Mouse (Mus musculus) adrenal gland, adult 8-10 months (tissue): ENCODE data around the gene Fam19a4. TPM values are rescaled to one million over a fixed set of nuclear protein-coding genes. Genes with fewer than 3 reads are reported as not detected.

ENCODE experiments used
- DNase-seq: peaks from one replicate; pipeline ENCODE4 v3.0.0; 2022
- total RNA-seq, 4 experiments: library from RNA; stranded (reverse); gene quantifications; 2 replicates each; pipeline ENCODE4 v1.2.4; 2022

Fam19a4 gene
- 1 to 10 TPM in 2 of 4 experiments, under 1 TPM in 2; 0.70 to 2.8 (median 1.2) TPM for total RNA-seq

DNA sequence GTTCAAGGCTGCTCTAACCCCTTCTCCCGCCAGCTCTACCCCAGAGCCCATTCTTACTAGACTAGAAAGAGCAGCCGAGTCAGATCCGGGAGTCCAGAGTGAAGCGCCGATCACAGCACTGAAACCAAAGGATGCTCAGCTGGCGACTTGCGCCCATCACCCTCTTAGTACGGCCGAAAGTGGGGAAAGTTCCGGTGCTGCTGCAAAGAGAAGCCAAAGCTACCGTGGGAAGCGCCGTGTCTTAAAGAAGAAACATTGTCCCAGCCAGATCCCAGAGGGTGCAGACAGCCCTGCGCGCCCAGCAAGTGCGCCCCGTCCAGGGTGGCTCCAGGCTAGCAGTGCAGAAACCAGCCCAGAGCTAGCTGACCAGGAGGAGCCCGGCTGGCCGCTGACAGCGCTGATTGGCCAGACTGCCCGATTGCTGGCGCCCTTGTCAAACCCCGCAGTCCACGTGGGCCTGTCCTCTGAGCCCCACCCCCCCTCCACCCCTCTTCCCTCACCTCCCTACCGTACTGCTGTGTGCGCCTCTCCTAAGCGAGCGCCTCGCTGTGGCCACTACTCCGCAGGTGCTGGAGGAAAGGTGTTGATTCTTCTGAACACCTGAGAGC lies at the start of gene Fam19a4:
TSS of gene Fam19a4 (minus strand) at position 340 of the 608 bp plus-strand sequence.
- peak; percentile 33 for DNase-seq

DNA sequence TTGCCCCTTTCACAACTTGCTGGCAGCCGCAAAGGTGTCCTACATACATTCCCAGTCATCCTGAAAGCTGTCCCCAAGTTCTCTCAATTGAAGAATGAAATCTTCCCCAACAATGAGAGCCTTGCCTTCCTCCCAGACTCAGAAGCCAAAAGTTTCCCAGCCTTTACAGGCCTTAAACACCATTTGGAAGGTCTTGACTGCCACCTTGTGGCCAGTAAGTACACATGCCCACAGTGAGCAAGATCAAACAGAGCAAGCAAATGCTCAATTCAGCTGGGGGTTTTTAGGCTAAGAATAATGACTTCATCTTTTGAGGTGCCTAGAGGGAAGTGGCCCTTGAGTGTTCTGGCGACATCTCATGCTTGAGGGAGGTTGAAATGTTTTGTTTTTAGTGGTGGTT lies 46.6 kb upstream of the Fam19a4 start:
- DNase-seq: no peak

- DNase-seq: no peak
Observed at GRCm38 (mm10) chr6:97106106-97106505, 45.9 kb upstream of the Fam19a4 start.

DNA sequence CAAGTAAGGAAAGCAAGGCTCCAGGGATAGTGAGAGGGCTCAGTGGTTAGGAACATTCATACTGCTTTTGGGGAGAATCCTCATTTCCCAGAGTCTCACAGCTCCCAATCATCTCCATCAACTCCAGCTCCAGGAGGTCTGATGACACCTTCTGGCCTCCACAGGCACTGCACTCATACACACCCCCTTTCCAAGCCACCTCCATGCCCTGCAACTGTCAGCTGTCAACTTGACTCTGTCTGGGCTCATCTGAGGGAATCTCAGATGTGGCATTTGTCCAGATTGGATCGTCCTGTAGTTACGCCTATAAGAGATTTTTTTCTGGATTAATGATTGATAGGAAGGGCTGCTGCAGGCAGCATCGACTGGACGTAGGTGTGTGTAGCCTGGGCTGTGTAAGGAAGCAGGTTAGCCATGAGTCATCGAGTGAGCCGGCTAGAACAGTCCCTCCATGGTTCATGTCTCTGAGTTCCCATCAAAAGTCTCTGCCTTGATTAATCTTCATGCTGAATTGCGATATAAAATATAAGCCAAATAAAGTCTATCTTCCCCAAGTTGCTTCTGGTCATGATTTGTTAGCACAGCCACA lies 44.1 kb upstream of the Fam19a4 start:
- no peak for DNase-seq

GRCm38 (mm10) chr6:97101958-97102702 lies 41.9 kb upstream of the Fam19a4 start:
- DNase-seq: no peak

DNA sequence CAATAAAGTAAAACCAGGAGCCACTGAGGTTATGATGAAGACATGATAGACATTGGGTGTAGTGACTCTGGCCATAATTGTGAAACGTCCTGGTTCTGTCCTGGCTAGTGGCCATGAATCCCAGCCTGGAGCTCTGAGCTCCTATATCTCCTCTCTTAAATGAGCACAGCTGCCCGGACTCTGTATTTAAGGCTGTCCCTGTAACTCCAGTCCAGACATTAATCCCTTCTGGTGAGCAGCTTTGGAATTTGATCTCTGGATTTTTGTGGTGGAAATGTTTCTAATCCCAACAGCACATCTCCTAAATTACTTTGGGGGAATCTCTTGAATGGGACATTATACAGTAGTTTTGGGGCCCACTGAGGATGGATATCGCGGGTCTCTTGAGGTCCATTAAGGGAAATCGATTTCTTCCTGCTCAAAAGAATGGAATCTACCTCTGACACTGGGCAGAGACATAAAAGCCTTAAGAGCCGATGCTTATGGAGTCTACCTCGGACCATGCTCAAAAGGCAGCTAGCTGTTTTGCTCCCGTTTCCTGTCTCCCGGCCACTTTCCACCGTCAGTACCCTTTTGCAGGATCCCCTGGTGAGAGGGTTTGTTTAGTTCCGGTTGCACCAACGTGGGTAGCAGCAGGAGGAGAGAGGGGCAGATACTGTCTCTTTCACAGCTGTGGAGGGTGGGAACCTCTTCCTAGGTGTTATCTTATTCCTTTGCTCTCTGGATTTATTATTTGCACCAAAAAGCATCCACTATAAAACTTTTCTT lies 41.2 kb upstream of the Fam19a4 start:
- no peak for DNase-seq

GRCm38 (mm10) chr6:97082336-97082735 lies 22.1 kb upstream of the Fam19a4 start:
- DNase-seq: no peak

DNA sequence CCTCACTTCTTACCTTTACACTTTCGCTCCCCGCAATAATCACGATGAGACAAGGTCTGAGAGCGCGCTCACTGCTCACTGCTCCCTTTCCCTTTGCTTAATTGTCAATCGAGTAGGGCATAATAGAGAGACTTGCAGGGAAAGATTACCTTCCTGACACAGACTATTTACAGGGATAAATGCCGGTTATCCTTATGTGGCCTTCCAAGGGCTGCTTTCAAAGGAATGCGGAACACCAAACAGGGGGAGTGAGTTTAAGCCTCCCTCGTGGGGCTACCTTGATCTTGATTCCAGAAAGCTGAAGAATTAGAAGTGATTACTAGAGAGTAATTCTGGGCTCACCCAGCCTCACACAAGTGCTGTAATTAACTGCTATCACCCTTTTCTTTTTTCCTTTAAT lies 19.8 kb upstream of the Fam19a4 start:
- no peak for DNase-seq

DNA sequence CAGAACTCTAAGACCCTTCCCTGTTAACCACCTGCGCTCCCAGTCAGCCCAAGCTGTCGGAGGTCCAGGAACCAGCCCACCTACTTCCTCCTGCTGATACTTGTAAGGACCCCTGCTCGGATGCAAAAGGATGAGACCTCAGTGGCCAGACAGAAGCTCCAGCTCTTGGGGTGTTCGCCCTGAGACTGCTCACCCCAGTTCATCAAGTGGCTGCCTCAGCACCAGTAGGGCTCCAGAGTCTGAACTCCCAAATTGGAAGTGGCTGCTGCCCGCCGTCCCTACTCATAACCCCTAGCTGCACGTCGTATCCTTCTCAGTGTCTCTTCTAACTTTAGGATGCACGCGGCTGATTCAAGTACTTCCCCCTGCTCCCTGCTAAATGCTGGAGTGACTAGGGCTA lies 614 bp downstream of the Fam19a4 start:
- DNase-seq: no peak

GRCm38 (mm10) chr6:97052196-97052770 lies 7.9 kb downstream of the Fam19a4 start:
- DNase-seq: no peak

DNA sequence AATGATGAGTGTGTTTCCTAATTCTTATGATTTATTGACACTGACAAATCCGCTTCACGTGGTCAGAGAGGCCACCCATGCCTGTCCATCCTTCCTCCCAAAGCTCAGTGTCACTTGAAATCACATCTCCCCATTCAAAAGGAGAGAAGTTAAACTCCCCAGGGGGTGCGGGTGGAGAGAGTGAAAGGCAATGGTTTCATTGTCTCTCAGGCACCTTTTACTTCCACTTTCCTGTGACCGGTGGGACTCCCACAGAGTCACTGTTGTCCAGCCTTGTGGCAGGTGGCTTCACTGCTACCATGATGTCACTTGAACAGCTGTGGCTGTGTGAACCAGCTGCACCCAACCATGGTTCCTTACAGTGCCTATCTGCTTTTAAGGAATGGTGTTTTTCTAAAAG lies 11.8 kb downstream of the Fam19a4 start:
- no peak for DNase-seq

- no peak for DNase-seq
Observed at GRCm38 (mm10) chr6:97046541-97046940, 13.7 kb downstream of the Fam19a4 start.

GRCm38 (mm10) chr6:97027110-97027677 lies 33.0 kb downstream of the Fam19a4 start:
- DNase-seq: no peak

GRCm38 (mm10) chr6:97019323-97019722 lies 40.9 kb downstream of the Fam19a4 start:
- DNase-seq: no peak

GRCm38 (mm10) chr6:97016711-97017110 lies 43.5 kb downstream of the Fam19a4 start:
- no peak for DNase-seq

GRCm38 (mm10) chr6:97016018-97016417 lies 44.2 kb downstream of the Fam19a4 start:
- no peak for DNase-seq

DNA sequence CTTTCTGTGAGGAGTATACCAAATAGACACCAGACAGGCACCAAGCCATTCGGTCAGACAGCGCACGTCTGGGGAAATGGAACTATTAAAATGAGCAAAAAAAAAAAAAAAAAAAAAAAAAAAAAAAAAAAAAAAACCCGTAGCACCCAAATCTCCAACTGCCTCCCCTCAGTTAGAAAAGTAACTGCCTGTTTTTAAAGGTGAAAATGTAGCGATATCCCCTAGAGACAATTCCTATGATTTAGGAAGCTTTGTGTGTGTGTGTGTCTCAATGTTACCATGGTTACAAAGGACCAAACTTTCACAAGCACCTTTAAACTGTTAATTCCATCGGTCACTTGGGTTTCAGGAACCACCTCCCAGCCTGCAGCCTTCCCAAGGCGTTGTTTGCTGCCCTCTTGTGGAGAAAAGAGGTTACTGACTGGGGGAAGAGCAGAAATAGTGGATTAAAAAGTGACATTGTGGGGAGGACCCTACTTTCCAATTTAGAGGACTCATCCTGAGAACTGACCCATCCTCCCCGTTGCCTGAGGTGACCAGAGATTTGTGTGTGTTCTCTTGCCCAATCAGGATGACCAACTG lies 53.6 kb downstream of the Fam19a4 start:
- peak; percentile 7 for DNase-seq

- no peak for DNase-seq
Observed at GRCm38 (mm10) chr6:97005038-97005437, 55.2 kb downstream of the Fam19a4 start.

GRCm38 (mm10) chr6:96995556-96996159 lies 64.6 kb downstream of the Fam19a4 start:
- DNase-seq: no peak

GRCm38 (mm10) chr6:96991741-96992140 lies 68.5 kb downstream of the Fam19a4 start:
- no peak for DNase-seq

DNA sequence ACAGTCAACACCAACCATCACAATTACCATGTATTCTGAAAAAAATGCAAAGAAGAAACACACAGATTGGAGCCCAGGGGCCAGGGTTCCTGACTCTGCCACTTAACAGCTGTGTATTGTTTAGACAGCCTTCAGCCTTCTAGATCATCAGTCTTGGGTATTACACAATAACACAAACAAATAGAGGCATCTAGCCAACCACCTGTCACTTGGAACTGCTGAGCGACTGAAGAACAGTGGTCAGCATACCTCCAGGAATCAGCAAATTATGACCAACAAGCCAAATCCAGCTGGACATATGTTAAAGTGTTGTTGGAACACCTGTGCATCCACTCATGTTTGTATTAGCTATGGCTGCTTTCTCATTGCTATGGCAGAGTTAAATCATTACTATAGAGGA lies 82.7 kb downstream of the Fam19a4 start:
- DNase-seq: no peak
